Mouse (Mus musculus): ENCODE measurements around the gene Myoc. TPM values are rescaled to one million over a fixed set of nuclear protein-coding genes. Genes with fewer than 3 reads are reported as not detected.
"Not testable (repeated sequence)": the region's sequence is repeated elsewhere in the genome, so short reads cannot be mapped to it uniquely, and the experiment has no call there.

The Myoc gene
- polyA plus RNA-seq, 1 experiment from 2014 or later, result 0.17 TPM

- H3K9me3 ChIP-seq (replicated peaks; ENCODE audit: low read length); H3K27ac ChIP-seq; H3K36me3 ChIP-seq (ENCODE audit: insufficient read depth, low read length); H3K27me3 ChIP-seq (ENCODE audit: insufficient read depth, low read length); H3K4me3 ChIP-seq (replicated peaks; ENCODE audit: low read depth, low read length); H3K9ac ChIP-seq (ENCODE audit: low read depth, low read length); ATAC-seq (replicated peaks; ENCODE audit: low FRiP score, low read depth); H3K4me1 ChIP-seq (replicated peaks; ENCODE audit: insufficient read depth, low read length); H3K4me2 ChIP-seq (ENCODE audit: low read length); DNase-seq (ENCODE audit: low spot score): not testable (repeated sequence)
- 27% methylated on average over 1 of the region's 1 CpGs for WGBS
Measured at GRCm38 (mm10) chr1:162635291-162635931, 3.5 kb upstream of the Myoc start.

- no peak overlapping the region for H3K27ac ChIP-seq
- H3K9ac ChIP-seq (ENCODE audit: low read depth, low read length), result no peak overlapping the region
- DNase-seq (ENCODE audit: low spot score), result no peak
- H3K27me3 ChIP-seq (ENCODE audit: insufficient read depth, low read length), result no peaks in the 10 kb centered on the region
- no peak for ATAC-seq (replicated peaks; ENCODE audit: low FRiP score, low read depth)
- H3K9me3 ChIP-seq (replicated peaks; ENCODE audit: low read length), result no peaks in the 10 kb centered on the region
- H3K4me1 ChIP-seq (replicated peaks; ENCODE audit: insufficient read depth, low read length), result no peaks in the 10 kb centered on the region
- no peak overlapping the region for H3K4me3 ChIP-seq (replicated peaks; ENCODE audit: low read depth, low read length)
- no peak overlapping the region for H3K4me2 ChIP-seq (ENCODE audit: low read length)
- no peaks in the 10 kb centered on the region for H3K36me3 ChIP-seq (ENCODE audit: insufficient read depth, low read length)
- WGBS, result 61% methylated on average over 3 of the region's 3 CpGs
- TF ChIP-seq CTCF (IDR thresholded peaks at IDR 0.05; ENCODE audit: low read depth), result no peak
Measured at GRCm38 (mm10) chr1:162636516-162636915, 2.4 kb upstream of the Myoc start.

GRCm38 (mm10) chr1:162638535-162638934 is 420 bp upstream of the Myoc start:
- WGBS, result 85% methylated on average over 4 of the region's 4 CpGs
- DNase-seq (ENCODE audit: low spot score) (no peak), ATAC-seq (replicated peaks; ENCODE audit: low FRiP score, low read depth) (no peak)
- no peaks in the 10 kb centered on the region for H3K4me1 ChIP-seq (replicated peaks; ENCODE audit: insufficient read depth, low read length)
- H3K4me2 ChIP-seq (ENCODE audit: low read length), result no peak overlapping the region
- H3K4me3 ChIP-seq (replicated peaks; ENCODE audit: low read depth, low read length), result no peak overlapping the region
- H3K27me3 ChIP-seq (ENCODE audit: insufficient read depth, low read length), result no peaks in the 10 kb centered on the region
- H3K36me3 ChIP-seq (ENCODE audit: insufficient read depth, low read length), result no peaks in the 10 kb centered on the region
- no peak overlapping the region for H3K27ac ChIP-seq
- no peaks in the 10 kb centered on the region for H3K9me3 ChIP-seq (replicated peaks; ENCODE audit: low read length)
- no peak for TF ChIP-seq CTCF (IDR thresholded peaks at IDR 0.05; ENCODE audit: low read depth)
- H3K9ac ChIP-seq (ENCODE audit: low read depth, low read length), result no peak overlapping the region

GRCm38 (mm10) chr1:162639861-162640260 is 906 bp downstream of the Myoc start:
- DNase-seq (ENCODE audit: low spot score) (no peak), ATAC-seq (replicated peaks; ENCODE audit: low FRiP score, low read depth) (no peak)
- Histone ChIP-seq H3K36me3 (ENCODE audit: insufficient read depth, low read length) (no peaks in the 10 kb centered on the region), H3K4me2 (ENCODE audit: low read length) (no peak overlapping the region), H3K4me1 (replicated peaks; ENCODE audit: insufficient read depth, low read length) (no peaks in the 10 kb centered on the region), H3K27me3 (ENCODE audit: insufficient read depth, low read length) (no peaks in the 10 kb centered on the region), H3K9ac (ENCODE audit: low read depth, low read length) (no peak overlapping the region), H3K9me3 (replicated peaks; ENCODE audit: low read length) (no peaks in the 10 kb centered on the region), H3K4me3 (replicated peaks; ENCODE audit: low read depth, low read length) (no peak overlapping the region), H3K27ac (no peak overlapping the region)
- no peak for TF ChIP-seq CTCF (IDR thresholded peaks at IDR 0.05; ENCODE audit: low read depth)
- 96% methylated on average over 1 of the region's 1 CpGs for WGBS

GRCm38 (mm10) chr1:162642591-162642990 is 3.6 kb downstream of the Myoc start:
- no peak overlapping the region for H3K9ac ChIP-seq (ENCODE audit: low read depth, low read length)
- no peak overlapping the region for H3K4me2 ChIP-seq (ENCODE audit: low read length)
- H3K27me3 ChIP-seq (ENCODE audit: insufficient read depth, low read length), result no peaks in the 10 kb centered on the region
- H3K4me1 ChIP-seq (replicated peaks; ENCODE audit: insufficient read depth, low read length), result no peaks in the 10 kb centered on the region
- H3K36me3 ChIP-seq (ENCODE audit: insufficient read depth, low read length), result no peaks in the 10 kb centered on the region
- no peak for TF ChIP-seq CTCF (IDR thresholded peaks at IDR 0.05; ENCODE audit: low read depth)
- no peak overlapping the region for H3K4me3 ChIP-seq (replicated peaks; ENCODE audit: low read depth, low read length)
- H3K27ac ChIP-seq, result no peak overlapping the region
- no peak for ATAC-seq (replicated peaks; ENCODE audit: low FRiP score, low read depth)
- no peaks in the 10 kb centered on the region for H3K9me3 ChIP-seq (replicated peaks; ENCODE audit: low read length)
- 62% methylated on average over 3 of the region's 3 CpGs for WGBS
- DNase-seq (ENCODE audit: low spot score), result peak; percentile 21

GRCm38 (mm10) chr1:162643752-162644151 is 4.8 kb downstream of the Myoc start:
- H3K27ac ChIP-seq, result no peak overlapping the region
- no peaks in the 10 kb centered on the region for H3K27me3 ChIP-seq (ENCODE audit: insufficient read depth, low read length)
- H3K9ac ChIP-seq (ENCODE audit: low read depth, low read length), result no peak overlapping the region
- H3K4me1 ChIP-seq (replicated peaks; ENCODE audit: insufficient read depth, low read length), result no peaks in the 10 kb centered on the region
- no peak overlapping the region for H3K4me3 ChIP-seq (replicated peaks; ENCODE audit: low read depth, low read length)
- ATAC-seq (replicated peaks; ENCODE audit: low FRiP score, low read depth), result no peak
- no peaks in the 10 kb centered on the region for H3K9me3 ChIP-seq (replicated peaks; ENCODE audit: low read length)
- no peak for TF ChIP-seq CTCF (IDR thresholded peaks at IDR 0.05; ENCODE audit: low read depth)
- H3K4me2 ChIP-seq (ENCODE audit: low read length), result no peak overlapping the region
- no peak for DNase-seq (ENCODE audit: low spot score)
- 46% methylated on average over 4 of the region's 4 CpGs for WGBS
- no peaks in the 10 kb centered on the region for H3K36me3 ChIP-seq (ENCODE audit: insufficient read depth, low read length)

Measured in kidney, postnatal 0 days (tissue).